Mouse (Mus musculus) bone marrow, adult 2 months (tissue): Measurements from ENCODE around the gene Adgrb3.

ENCODE experiments used
- CTCF ChIP-seq: fragments of 200-500 bp; IDR thresholded peaks from 2 replicates; pipeline ENCODE4 v1.5.1; 2011; ENCODE audit warnings: low read length, control low read depth; ENCODE audit not compliant: control insufficient read depth, insufficient read depth
- POLR2A ChIP-seq: fragments of 200-500 bp; IDR thresholded peaks from 2 replicates; pipeline ENCODE4 v1.6.1; 2011; ENCODE audit warnings: low read depth, mild to moderate bottlenecking, control low read depth, low read length, borderline replicate concordance; ENCODE audit not compliant: control insufficient read depth

DNA sequence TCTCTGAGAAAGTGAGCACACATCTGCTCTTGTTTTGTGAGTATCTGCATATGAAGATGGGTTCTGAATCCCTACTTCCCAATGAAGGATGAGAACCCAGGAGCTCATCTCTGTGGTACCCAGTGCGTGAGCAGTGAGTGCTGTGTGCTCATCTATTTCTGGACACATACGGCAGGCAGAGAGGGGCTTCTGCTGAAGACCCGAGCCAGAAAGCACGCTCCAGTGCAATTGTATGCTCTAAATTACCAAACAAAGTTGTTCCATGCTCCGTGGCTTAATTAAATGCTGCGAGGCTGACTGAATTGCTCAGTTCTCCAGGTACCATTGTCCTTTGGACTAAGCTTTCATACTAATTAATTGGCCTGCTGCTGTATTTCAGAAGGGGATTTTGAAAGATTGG lies 648.9 kb downstream of the Adgrb3 start:
- TF ChIP-seq CTCF, result no peak
- no peak for TF ChIP-seq POLR2A
